Mouse (Mus musculus): Measurements from ENCODE around the gene Hes7.

- TF ChIP-seq CTCF (IDR thresholded peaks at IDR 0.05; ENCODE audit: borderline replicate concordance, insufficient read depth, low read length) (no peak), POLR2A (IDR thresholded peaks at IDR 0.05; ENCODE audit: low read depth, low read length) (no peak)
Measured at GRCm38 (mm10) chr11:69172606-69173005, 52.4 kb downstream of the Hes7 start.

Data from embryonic fibroblast, embryonic 13.5 days (primary cell).